Mouse (Mus musculus) adrenal gland, adult 18-20 months (tissue): ENCODE data around the gene Lsm2. TPM values are rescaled to one million over a fixed set of nuclear protein-coding genes. Genes with fewer than 3 reads are reported as not detected.
A peak's percentile ranks its signal among the peaks of the same experiment; 100 is the strongest.

Experiments
- DNase-seq, 2 experiments: peaks; one replicate each; pipeline ENCODE4 v3.0.0; 2021 to 2022; ENCODE audit warnings: low spot score in 2 of 2
- total RNA-seq, 2 experiments: library from RNA; stranded (reverse); gene quantifications; 1 replicate in 1 of 2; 2 replicates in 1 of 2; pipeline ENCODE4 v1.2.3; 2021

The Lsm2 gene
- total RNA-seq, 2 experiments from 2014 or later: 31.9 to 34.5 TPM

DNA sequence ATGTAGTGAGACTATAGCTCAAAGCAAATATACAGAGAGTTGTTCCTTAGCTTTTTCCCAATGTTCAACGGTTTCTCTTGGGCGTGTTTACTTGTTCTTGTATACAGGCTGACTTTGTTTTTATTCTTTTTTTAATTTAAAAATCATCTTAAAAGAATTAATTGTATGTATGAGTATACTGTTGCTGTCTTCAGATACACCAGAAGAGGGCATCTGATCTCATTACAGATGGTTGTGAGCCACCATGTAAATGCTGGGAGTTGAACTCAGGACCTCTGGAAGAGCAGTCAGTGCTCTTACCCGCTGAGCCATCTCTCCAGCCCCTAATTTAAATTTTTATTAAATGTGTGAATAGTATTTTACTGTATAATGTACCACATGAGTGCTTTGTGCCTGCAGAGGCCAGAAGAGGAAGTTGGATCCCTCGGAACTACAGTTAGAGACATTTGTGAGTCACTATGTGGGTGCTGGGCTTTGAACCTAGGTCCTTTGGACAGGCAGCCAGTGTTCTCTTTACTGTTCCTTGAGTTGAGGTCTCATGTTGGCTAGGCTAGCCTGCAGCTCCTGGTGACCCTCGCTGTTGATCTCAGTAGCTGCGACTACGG is 25.8 kb downstream of the Lsm2 start:
- DNase-seq: no peak

DNA sequence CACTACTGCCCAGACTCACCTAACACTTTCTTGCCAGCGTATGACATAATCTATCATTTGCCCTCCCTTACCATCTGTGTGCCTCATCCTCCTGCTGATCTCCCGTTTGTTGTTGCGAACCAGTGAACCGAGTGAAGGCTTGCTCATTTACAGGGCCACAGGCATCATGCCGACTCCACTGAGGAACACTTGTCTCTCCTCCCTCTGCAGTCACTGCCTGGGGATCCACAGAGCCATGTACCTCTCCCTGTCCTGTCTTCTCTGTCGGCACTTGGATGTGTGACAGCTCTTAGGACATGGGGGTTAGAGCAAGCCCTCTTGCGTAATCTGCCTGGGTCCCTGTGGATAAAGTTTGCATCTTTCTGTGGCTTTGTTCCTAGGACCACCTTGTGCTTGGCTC is 27.9 kb downstream of the Lsm2 start:
- no peak for DNase-seq

GRCm38 (mm10) chr17:35011440-35011839 is 29.8 kb downstream of the Lsm2 start:
- DNase-seq: no peak

GRCm38 (mm10) chr17:35012430-35012829 is 30.8 kb downstream of the Lsm2 start:
- no peak for DNase-seq

DNA sequence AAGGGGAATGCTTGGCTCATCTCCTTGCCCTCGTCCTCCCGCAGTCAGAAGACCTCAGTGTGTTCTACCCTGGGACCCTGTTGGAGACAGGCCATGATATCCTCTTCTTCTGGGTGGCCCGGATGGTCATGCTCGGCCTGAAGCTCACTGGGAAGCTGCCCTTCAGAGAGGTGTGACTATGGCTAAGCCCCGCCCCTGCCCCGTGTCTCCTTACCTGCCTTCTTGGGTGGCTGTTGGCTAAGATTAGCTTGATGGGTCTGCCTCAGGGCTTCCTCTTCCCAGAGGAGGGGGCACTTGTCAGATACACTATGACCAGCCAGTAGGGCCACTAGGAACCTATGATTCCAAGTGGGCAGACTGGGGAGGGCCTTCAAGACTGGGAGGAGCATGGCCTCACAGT is 31.6 kb downstream of the Lsm2 start:
- no peak for DNase-seq

DNA sequence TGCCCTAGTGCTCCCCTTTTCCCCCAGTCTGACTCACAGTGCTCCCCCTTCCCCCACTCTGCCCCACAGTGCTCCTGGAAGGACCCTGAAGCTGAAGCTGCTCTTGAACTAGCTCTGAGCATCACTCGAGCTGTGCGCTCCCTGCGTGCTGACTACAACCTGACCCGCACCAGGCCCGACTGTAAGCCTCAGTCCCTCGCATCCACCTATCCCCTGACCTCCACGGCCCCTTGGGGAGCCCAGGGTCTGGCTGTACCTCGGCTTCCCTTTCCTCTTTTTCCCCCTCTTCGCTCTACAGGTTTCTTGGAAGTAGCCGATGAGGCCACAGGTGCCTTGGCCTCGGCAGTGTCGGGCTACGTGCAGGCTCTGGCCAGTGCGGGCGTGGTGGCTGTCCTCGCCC is 33.6 kb downstream of the Lsm2 start:
- no peak for DNase-seq

- peak; percentile 40 to 48 for DNase-seq
These were observed 34.7 kb downstream of the Lsm2 start, which contains the start of gene Vwa7 for GRCm38 (mm10) chr17:35016376-35016775. Gene Vwa7 (plus strand): TSS chr17:35016579.

DNA sequence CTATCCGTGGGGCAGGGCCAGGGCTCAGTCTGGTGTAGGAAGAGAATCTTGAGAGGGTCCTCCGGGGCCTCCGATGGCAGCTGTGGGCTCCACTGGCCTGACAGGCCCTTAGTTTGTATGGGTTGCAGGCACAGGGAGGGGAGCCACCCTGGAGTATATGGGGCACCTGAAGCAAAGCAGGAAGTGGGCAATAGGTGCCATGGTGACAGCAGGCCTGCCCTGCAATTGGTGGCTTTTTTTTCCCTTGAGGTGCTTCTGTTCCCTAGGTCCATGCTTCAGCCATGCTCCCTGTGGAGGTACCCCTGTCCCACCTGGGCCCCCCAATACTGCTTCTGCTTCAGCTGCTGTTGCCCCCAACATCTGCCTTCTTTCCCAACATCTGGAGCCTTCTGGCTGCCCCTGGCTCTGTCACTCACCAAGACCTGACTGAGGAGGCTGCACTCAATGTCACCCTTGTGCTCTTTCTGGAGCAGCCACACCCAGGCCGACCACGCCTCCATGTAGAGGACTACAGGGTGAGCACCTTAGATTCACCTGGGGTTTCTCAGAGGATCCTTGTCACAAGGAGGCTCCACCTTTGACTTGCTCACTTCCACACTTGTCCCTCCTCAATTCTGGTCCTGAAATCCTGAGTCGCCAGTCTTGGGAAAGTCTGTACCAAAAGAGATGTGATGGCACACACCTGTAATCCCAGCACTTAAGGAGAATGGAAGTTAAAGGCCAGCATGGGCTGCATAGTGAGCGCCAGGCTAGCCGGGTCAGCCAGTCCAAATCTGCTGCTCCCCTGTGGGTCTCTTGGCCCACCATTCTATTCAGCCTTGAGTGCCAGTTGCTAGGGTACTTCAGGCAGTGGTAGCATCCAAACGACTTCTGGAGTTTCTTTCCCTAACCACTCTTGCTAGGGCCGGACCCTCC is 35.4 kb downstream of the Lsm2 start:
- DNase-seq: no peak

- DNase-seq: no peak
These were observed 36.0 kb downstream of the Lsm2 start for GRCm38 (mm10) chr17:35017706-35018030.

GRCm38 (mm10) chr17:35018171-35018570 is 36.5 kb downstream of the Lsm2 start:
- DNase-seq: no peak

- no peak for DNase-seq
These were observed 38.2 kb downstream of the Lsm2 start for GRCm38 (mm10) chr17:35019894-35020293.

DNA sequence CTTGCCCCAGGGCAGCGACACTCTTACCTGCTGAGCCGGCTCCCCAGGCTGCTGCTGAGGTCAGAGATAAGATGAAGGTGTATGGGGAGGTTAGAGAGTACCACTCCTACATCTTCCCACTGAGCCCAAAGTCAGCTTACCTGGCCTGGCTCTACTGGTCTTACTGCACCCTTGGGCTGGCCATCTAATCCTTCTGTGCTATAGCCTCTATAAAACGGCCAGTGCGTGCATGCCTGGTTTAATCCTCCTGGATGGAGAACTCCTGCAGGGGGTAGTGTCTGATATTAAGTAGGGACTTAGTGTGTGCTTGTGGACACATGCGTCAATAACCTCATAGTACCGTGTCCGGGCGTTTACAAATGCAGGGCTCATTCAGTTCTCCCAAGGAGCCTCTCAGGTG is 38.9 kb downstream of the Lsm2 start:
- no peak for DNase-seq

GRCm38 (mm10) chr17:35021163-35021808 is 39.6 kb downstream of the Lsm2 start:
- DNase-seq: peak; percentile 90 to 93

- DNase-seq: no peak
These were observed 40.3 kb downstream of the Lsm2 start for GRCm38 (mm10) chr17:35021842-35022477.

GRCm38 (mm10) chr17:35022541-35023060 is 40.9 kb downstream of the Lsm2 start:
- no peak for DNase-seq

DNA sequence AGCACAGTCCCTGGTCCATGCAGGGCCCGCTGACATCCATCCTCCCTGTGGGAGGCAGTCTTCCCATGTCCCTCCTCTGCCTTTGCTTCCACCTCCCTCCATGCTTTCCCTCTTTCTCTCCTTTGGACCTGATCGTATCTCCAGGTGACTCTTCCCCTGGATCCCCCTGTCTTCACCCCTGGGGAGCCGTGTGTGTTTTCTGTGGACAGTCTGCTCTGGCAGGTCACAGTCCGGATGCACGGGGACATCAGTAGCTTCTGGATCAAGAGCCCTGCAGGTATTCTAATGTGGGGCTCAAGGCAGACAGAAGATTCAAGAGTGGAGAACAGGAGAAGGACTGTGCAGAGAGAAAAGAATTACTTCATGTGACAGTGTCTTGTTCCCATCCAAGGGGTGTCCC is 41.6 kb downstream of the Lsm2 start:
- no peak for DNase-seq

DNA sequence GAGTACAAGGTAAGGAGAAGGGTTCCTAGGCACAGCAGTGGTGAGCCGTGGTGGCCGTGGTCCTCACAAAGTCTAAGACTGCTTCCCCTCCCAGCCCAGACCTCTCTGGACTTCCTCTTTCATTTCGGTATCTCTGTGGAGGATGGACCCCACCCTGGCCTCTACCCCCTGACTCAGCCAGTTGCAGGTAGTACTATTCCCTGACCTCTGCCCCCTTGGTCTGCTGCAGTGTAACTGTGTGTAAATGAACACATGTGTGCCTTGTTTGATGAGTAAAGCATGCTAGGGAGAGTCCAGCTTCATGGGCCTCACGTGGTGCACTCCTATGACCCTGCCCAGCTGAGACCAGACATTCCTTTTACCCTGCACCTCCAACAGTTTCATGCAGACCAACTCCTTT is 42.1 kb downstream of the Lsm2 start:
- DNase-seq: no peak

DNA sequence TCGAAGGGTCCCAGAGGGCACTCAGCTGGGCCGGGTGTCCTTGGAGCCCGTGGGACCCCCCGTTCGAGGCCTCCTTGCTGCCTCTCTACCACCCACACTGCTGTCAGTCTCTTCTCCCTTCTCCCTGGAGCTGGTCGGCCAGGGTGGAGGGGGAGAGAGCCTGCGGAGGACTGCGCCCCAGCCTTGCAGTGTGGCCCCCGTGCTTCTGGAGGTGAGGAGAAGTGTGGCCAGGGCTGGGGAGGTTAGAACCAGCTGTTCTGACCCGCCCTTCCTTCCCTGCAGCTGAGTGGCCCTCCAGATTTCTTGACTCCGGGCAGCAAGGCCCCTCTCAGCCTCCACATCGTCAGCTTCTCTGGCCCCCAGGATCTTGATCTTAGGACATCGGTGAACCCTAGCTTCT is 42.6 kb downstream of the Lsm2 start:
- no peak for DNase-seq

DNA sequence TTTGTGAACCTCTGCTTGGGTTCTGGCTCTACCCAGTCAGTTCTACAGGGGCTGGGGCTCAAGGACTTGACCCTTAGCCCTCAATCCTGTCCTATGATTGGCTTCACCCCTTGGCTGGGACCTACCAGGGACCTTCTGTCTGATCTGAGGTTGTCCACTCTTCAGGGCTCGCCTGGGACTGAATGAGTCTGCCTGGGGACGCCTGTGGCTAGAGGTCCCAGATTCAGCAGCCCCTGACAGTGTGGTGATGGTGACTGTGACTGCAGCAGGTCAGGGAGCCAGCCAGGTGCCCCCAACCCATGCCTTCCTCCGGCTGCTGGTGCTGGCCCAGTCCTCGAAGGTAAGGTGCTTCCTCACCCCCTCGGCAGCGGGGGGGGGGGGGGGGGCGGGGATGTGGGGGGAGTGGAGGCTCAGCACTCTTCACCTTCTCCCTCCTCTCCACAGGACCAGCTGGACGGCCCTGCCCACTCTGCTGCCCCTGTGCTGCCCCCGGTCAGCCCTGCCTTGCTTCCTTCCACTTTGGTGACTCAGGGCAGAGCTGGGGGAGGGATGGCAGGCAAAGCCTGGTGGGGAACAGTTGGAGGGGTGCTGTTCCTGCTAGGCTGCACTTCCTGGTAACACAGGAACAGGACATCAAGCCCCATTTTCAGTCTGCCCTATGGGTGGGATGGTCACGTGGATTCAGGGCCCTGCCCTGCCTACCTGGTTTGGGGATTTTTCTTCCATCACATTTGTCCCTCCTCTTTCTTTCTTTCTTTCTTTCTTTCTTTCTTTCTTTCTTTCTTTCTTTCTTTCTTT is 43.2 kb downstream of the Lsm2 start:
- DNase-seq: no peak

DNA sequence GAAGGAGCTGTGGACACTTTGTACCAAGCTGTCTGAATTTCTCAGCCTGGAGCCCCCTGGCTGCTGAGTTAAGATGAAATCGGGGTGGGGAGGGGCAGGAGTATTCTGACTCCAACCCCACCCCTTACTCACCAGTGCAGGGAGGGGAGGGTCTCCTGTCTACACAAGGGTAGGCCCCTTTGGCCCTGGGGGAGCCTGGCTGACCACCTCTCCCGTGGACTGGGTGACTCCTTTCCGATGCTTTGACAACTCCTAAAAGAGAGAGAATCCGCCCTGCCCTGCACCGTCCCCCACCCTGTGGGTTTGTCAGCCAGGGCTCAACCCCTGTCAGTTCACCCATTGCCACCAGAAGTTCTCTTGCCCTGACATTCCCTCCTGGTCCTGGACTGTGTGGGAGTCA is 44.5 kb downstream of the Lsm2 start:
- DNase-seq: no peak
